Mouse (Mus musculus): Measurements from ENCODE around the gene Chpf2.
"Not testable (repeated sequence)": the region's sequence is repeated elsewhere in the genome, so short reads cannot be mapped to it uniquely, and the experiment has no call there.

Chpf2 gene

DNA sequence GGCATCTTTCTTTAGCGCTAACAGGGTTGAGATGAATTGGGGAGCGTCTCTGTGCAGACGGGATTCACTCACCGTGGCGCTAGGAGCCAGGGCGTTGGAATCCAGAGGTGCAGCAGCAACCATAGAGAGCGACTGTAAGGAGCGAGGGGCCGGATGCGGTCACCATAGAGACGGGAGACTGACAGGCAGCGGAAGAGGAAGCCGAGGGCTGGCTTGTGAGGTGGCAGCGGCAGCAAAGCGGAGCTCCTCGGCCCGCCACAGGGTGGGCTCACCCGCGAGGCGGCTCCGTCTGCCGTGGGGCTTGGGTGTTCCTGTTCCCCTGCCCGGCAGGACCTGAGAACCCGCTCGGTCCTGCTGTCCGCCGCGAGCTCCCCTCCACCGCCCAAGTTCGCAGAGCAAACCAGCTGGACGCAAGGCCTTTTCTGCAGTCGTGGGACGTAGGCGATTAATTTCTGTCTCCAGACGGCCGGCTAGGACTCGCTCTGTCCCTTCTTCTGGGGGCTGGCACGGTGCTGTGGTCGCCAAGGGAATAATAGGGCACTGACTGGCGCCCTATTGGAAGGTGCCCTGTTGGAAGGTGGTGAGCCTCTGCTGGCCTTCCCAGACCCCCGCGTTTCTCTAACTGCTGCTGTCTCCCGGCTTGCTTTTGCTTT, at the start of gene Chpf2:
TSS of gene Chpf2 (plus strand) at position 195 of the 653 bp plus-strand sequence.
- peak; percentile 83 for DNase-seq

DNA sequence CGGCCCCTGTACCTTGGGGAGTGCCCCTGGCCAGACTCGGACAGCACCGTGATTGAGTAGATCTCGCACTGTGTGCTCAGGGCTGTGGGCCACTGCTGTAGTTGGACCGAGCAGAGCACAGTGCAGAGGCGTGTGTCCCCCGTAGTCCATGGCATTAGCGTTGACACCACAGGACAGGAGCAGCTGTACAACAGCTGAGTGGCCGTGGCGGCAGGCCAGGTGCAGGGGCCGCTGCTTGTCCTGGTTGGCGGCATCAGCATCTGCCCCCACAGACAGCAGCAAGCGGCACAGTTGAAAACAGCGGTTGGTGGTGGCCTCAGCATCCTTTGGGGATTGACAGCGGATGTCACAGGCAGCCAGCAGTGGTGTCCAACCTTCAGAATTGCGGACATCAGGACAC, 48.9 kb upstream of the Chpf2 start:
- no peak for DNase-seq

DNA sequence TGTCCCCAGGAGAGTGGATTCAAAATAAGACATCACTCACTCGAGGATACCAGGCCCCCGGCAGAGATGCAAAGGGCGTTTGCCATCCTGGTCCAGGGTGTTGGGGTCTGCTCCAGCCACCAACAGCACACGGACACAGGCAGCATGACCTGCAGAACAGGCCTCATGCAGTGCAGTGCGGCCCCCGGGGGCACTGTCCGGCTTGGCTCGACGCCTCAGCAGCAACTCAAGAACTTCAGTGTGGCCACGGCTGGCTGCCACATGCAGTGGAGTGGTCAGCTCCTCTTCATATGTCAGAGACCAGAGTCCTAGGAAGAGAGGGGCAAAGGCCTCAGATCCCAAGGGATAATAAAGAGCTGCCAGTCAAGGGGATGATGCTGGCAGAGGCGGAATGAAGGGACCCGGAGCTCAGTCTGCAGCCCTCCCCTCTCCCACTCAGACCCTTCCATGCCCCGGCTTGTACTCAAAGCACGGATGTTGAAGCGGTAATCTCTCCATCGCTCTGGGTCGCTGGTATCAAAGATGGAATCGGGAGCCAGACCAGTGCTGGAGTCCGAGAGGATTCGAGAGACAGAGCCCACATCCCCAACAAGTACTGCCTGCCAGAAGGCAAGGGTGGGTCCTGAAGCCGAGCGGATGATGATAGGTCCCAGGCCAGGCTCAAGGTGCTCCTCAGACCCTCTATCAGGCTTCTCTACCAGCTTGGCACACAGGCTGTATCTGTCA, 46.8 kb upstream of the Chpf2 start:
- DNase-seq: no peak

DNA sequence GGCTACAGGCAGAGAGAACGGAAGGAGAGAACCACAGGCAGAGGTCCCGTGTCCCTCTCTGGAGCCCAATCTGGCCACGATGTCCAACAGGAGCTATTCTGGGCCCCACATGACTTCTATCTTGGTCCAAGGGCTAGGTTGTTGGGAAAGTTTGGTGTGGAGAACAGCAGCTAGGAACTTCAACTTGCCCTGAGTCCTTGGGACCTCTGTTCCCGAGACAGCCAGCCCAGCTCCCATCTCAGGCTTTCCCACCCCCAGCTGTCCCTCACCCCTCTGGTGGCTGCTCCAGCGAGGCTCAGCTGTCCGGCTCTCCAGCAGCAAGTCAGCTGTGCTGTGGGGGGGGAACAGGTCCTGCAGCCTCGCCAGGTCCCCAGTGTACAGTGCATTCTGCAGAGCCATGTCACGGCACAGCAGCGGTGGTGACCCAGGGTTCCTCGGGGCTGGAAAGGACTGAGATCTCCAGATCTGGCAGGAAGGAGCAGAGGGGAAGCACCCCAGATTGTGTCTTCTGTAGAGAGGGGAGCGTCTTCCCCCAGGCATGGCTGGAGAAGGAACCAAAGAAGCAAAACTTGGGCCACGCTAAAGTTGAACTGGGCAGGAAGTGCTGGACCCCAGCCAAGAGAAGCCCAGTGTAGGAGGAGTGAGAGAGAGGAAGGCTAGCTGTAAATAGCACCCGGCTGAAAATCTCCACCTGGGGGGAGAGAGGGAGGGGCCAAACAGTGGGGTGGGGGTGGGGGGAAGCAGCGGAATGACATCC, 46.0 kb upstream of the Chpf2 start, which contains the start of gene Asb10:
TSS of gene Asb10 (minus strand) at position 592 of the 757 bp plus-strand sequence.
- DNase-seq: no peak

DNA sequence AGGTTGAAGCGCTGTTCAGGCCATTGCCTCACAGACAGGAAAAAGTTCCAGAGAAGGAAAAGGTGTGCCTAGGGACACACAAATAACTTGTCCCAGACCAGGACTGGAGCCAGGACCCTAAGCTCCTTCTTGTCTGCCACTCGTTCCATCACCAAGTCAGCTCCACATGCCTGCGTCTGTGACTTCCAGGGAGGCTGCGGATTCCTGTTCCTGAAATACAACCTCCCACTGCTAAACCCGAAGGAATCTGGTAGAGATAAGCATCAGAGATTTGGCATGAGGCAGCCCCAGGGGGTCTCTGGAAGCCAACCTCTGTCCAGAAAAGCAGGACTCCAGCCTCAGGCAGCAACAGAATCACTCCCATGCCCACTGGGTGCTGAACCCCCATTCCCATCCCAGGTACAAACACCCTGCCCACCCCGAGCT, 45.4 kb upstream of the Chpf2 start:
- DNase-seq: no peak

DNA sequence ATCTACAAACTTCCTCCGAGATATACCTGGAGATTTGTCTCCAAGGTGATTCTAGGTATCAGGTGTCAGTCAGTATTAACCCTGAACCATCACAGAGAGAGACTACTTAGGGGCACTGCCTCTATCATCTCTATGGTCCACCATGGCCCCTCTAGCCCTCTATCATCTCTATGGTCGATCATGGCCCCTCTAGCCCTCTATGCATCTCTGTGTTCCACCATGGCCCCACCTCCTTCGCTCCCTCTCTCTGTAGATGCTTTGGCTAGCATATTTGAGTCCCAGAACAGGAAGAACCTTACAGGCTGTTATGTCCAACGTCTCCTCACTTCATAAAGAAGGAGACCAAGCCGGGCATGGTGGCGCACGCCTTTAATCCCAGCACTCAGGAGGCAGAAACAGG, 43.9 kb upstream of the Chpf2 start:
- DNase-seq: no peak

DNA sequence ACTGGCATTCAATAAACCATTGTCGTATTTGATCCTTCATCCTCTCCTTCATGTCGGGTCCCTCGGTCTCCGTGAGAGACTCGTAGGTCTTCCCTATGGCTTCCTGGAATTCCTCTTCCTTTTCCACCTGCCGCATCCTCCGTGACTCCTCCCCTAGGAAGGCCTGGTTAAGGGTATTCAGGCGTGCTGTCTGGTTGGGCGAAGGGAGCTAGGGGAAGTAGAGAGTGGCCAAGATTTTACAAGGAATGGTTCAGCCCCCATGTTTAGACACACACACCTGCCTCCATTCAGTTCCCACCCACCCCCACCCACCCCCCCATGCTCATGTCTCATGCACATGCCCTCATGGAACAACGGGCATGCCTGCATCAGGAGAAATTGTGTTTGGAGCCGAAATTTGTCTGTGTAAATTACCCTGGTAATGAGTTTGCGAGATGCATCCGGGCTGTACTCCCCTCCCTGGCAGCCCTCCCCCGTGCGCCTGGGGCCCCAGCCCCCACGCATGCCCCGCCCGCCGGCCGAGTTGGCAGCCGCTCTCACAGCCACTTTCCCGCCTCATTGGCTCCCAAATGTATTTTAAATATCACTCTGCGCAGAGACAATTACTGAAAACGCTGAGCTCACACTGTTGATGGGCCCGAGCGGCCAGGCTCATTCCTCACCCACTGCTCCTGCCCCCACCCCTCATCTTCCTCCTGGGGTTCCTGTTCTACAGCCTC, 35.8 kb upstream of the Chpf2 start:
- DNase-seq: peak; percentile 55

DNA sequence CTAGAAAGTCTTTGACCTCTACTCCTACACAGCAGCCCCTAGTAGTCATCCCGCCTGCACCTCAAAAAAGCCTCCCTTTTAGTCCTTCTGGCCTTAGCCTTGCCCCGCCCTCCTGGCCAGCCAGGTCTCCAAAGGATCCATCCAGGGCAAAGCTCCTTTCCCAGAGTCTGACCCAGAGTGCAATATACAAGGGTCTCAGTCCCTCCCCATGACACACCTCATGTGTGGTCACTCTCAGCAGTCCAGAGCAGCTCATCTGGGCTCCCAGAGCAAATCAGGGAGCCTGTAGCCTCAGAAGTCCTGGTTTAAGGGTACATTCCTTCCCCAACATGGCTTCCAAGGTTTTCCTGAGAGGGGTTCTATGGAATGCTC, 35.2 kb upstream of the Chpf2 start:
- no peak for DNase-seq

DNA sequence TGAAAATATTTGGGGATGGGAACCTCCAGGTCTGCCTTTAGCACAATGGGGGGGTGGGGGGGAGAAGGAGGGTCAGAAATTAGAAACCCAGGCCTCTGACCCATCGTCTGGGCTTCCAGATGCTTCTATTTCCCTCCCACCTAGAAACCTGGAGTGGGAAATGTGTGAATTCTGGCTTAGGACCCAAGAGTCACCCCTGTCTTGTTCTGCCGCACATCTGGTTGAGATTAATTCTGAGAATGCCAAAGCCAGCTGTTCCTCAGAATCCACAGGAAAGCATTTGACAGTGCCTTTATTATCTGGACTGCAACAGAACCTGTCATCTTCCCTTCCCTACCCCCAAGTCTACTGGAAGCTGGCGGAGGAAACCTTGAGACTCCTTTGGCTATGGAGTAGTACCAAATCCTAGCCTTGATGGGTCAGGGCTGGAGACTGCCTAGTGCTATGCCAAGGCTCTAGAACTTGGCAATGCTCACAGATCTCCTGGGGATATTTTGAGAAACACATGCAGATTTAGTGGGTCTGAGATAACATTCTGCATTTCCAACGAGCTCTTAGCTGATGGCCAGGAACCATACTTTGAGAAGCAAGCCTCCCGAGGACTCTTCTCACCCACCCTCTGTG, 32.8 kb upstream of the Chpf2 start:
- no peak for DNase-seq

DNA sequence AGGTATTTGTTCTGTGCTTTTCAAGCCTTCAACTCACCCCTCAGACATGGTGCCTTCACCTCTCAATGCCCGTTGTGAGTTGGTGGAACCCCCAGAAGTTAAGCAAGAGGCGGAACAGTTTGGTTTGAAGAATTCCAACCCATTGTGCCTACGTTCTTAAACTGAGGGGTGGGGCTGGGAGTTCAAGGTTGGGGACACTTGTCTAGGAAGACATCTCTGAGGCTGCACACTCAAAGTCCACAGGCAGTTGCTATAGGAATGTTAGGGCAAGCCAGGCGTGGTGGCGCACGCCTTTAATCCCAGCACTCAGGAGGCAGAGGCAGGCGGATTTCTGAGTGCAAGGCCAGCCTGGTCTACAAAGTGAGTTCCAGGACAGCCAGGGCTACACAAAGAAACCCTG, 31.2 kb upstream of the Chpf2 start:
- DNase-seq: not testable (repeated sequence)

DNA sequence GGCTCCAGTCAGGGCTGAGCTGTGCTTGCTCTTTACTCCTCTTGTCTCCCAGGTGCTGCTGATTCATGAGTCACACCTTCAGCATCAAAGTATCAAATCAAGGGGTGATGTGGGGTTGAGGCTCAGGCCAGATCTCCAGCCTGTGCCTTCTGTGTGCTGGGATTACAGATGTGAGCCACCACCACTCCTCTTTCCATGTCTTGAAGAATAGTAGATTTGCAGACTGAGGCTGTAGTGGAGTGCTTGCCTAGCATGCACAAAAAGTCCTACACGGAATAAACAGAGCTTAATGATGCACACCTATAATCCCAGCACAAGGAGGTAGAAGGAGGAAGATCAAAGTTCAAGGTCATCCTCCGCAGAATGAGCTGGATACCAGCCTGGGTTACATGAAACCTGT, 29.8 kb upstream of the Chpf2 start, which contains the start of gene 4931409K22Rik:
TSS of gene 4931409K22Rik (minus strand) at position 101 of the 400 bp plus-strand sequence.
- DNase-seq: no peak

DNA sequence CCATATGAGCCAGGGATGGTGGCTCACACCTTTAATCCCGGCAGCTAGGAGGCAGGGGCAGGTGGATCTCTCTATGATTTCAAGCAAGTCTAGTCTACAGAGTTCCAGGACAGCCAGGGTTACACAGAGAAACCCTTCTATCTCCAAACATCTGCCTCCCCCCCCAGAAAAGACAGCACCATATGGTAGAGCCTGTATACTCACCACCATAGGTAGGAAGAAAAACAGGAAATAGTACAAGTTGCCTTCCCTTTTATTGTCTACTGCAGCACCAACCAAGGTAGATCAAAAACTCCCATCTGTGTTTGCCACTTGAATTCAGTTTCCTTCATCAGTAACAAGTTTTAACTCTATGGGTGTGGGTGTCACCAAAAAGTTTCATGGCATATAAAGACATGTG, 10.6 kb upstream of the Chpf2 start:
- DNase-seq: no peak

DNA sequence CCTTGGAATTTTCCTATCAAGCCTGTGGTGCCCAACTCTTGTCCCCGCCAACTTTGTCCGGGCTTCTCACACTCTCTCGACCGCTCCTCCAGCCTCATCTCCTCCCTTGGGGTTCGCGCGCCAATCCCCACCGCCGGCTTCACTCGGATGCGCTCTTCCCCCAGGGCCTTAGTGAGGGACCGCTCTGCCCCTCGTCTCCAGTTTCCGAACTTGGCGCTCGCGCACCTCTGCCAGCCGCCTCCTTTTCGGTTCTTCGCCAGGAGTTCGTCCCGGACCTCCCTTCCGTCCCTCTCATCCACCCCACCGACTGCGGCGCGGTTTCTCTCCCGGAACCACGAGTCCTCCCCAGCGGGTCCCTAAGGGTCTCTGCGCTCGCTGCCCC, 9.7 kb upstream of the Chpf2 start:
- no peak for DNase-seq

DNA sequence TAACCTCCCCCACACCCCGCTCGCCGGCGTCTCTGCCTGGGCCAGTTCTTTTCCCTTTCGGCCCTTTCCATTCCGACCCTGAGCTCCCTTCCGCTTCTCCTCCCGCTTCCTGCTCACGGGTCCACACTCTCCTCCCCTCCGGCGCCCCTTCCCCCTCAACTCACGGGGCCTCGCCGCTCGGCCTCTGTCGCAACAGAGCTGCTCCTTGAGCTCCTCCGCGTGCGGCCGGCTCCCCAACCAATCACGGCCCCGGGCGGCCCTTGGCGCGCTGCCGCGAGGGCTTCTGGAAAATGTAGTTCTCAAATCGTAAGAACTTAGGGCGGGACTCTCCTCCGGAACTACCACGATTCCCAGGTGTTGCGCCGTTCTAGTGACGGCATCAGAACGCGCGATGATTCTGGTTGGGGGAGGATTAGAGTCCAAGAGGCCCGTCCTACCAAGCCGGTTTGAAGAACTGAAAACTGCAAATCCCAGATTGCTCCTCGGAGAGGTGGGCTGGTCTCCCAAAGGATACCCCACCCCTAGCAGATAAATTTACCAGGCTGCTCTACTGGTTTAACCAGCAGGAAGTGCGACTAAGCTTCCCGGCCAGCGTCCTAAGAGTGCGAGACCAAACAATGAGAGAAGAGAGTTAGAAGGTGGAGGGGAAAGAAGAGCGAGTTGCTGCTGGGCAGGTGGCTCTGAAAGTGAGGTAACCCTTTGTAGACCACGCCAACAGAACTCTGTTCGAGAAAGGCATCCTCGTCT, 9.2 kb upstream of the Chpf2 start, which contains the start of gene Abcf2:
TSS of gene Abcf2 (minus strand) at position 285 of the 747 bp plus-strand sequence.
- DNase-seq: peak; percentile 99

DNA sequence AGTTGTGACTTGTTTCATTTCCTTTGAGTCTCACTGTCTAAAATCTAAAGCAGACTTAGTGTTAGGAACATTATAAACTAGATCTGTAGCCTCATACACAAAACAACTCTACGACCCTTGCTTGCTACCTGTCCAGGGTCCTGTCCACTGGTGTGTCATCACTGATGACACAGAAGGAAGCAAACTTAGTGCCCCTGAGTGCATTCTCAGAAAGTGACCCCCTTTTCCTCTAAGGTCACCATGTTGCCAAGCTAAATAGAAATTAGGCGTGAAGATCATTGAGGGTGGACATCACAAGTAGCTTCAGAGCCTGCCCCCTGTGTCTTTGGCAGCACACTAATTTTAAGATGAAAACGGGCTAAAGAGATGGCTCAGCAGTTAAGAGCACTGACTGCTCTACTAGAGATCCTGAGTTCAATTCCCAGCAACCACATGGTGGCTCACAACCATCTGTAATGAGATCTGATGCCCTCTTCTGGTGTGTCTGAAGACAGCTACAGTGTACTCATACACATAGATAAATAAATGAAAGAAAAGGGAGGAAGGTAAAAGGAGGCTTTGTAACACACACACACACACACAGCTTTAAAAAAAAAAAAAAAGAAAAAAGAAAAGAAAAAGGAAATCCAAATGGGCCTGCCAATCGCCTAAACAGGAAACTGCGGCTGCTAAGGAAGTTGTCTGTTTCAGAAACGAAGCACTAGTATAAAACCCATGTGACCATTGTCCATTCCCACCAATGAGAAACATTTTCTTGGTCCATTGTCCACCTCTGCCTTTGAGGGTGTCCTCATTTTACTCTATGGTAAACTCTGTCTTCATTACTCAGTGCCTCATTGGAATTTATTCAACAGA, 8.2 kb upstream of the Chpf2 start:
- DNase-seq: no peak

DNA sequence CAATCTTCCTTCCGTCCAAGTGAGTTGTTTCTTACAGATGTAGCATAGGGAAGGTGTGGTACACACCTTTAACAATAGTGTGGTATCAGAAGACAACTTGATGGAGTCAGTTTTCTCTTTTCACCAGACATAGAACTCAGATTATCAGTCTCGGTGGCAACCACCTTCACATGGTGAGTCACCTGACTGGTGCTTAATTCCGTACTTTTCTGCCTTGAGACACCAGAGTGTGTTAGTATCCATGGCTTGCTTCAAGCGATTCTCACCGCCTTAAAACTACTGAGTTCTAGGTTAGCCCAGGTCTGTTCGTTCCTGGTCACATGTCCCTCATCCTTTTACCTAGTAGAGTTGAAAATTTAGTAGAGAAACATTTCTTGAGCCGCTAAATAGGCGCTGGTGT, 435 bp upstream of the Chpf2 start:
- no peak for DNase-seq

DNA sequence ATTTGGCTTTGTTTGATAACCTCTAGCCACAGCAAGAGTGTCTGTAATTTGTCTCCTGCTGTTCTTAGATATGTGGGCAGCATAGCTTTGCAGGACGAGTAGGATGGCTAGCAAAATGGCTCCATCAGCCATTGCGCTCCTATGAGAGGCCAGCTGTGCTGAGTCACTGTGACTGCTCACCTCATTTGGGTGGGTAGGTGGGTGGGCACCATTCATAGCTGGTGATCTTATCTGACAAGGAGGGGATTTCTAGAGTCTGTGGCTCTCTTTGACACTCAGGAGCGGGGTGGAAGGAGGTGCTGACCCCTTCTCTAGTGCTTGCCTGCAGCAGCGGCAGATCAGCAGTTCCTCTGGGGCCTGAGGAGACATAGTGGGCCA, 648 bp downstream of the Chpf2 start:
- no peak for DNase-seq

DNA sequence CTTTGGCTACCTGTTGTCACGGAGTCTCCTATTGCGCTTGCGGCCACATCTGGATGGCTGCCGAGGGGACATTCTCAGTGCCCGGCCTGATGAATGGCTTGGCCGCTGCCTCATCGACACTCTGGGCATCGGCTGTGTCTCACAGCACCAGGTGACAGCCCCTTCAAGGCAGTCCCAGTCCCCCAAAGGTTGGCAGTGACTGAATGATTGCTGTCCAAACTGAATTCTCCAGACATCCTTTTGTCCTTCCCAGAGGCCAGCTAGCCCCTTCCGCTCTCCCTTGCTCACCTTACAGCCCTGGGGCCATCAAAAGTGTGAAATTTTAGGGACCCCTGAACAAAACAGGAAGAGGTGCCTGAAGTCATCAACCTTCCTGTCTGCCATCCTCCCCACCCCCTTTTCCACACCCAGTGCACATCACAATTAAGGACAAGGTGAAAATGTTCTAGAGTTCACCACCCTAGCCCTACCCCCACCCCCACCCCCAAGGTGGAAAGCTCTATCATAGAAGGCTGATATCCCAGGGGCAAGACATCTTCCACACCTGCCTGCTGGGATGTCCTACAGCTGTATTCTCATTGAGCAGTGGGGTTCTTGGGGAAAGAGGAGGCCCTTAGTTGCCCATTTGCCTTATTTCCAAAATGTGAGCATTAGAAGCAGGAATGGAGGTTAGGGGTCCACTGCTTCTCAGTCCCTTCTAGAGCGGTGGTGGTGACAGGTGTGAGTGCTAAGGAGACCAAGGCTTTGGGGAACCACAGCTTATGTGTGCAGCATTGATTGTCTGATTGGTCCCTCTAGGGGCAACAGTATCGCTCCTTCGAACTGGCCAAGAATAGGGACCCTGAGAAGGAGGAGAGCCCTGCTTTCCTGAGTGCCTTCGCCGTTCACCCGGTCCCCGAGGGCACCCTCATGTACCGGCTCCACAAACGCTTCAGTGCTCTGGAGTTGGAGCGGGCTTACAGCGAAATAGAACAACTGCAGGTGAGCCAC, 3.3 kb downstream of the Chpf2 start:
- DNase-seq: no peak

DNA sequence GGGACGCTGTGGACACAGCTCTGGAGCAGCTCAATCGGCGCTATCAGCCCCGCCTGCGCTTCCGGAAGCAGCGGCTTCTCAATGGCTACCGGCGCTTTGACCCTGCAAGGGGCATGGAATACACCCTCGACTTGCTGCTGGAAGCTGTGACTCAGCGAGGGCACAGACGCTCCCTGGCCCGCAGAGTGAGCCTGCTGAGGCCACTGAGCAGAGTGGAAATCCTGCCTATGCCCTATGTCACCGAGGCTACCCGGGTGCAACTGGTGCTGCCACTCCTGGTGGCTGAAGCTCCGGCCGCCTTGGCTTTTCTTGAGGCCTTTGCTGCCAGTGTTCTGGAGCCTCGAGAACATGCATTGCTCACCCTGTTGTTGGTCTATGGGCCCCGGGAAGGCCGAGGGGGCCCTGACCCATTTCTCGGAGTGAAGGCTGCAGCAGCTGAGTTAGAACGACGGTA, 4.8 kb downstream of the Chpf2 start:
- DNase-seq: no peak

Data from thymus, postnatal 25 days (tissue).